Mouse (Mus musculus): ENCODE measurements around the gene Kifc3. TPM values are rescaled to one million over a fixed set of nuclear protein-coding genes. Genes with fewer than 3 reads are reported as not detected.

Kifc3 gene
- polyA plus RNA-seq, 1 experiment from 2014 or later = 5.2 TPM

- WGBS = 55% methylated on average over 2 of the region's 2 CpGs
- ATAC-seq (ENCODE audit: low FRiP score) (no peak), DNase-seq (ENCODE audit: low spot score) (no peak)
- Histone ChIP-seq H3K4me1 (replicated peaks; ENCODE audit: control insufficient read depth, insufficient read depth, low read length) (peaks cover 6% of the 10 kb centered on the region), H3K27ac (ENCODE audit: low read depth, low read length) (no peak overlapping the region), H3K9ac (ENCODE audit: low read depth, low read length) (no peak overlapping the region), H3K27me3 (ENCODE audit: control insufficient read depth, insufficient read depth, low read length) (0 out of 2 replicates have a peak, but pooled peaks cover 2% of the 10 kb centered on the region), H3K9me3 (ENCODE audit: control insufficient read depth, low read length) (no peaks in the 10 kb centered on the region), H3K4me3 (ENCODE audit: low read depth, low read length) (no peak overlapping the region), H3K36me3 (ENCODE audit: control insufficient read depth, insufficient read depth, low read length) (no peaks in the 10 kb centered on the region), H3K4me2 (replicated peaks; ENCODE audit: low read depth, low read length) (no peak overlapping the region)
These were observed 58.0 kb downstream of the Kifc3 start for GRCm38 (mm10) chr8:95144631-95145015.

DNA sequence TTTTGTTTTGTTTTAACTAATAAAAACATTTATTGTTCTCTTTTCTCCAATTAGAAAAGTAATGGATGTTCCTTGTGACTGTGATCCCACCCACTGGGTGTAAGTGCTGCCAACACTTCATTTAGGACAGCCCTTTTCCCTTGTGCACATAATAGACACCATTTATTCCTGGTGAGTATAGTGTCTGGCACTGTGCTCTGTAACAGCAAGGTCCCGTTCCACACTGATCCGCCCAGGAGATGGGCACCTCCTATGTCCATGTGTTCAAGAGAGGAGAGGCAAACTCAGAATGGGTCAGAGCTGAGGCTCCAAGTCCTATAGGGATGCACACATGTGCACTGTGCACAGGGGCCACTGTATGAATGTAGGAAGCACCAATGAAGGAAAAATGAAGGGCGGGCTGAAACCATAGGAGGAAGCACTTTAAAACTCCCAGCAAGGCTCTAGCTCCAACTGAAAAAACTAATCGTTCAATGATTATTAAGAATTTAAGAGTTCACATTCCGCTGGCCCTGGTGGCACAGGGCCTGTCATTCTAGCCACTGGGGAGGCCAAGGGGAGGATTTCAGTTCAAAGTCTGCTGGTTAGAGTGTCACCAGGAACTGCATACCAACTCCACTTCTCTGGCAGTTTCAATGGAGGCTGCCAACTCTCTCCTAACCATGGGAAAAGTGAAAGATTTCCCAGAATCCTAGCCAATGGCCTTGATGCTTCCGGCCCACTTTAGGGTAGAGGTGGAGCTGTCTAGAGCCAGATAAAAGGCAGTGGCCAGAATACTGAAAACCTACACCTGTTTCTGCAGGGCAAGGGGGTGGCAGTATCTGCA, 58.6 kb downstream of the Kifc3 start:
- H3K4me1 ChIP-seq (replicated peaks; ENCODE audit: control insufficient read depth, insufficient read depth, low read length) = peaks cover 6% of the 10 kb centered on the region
- no peaks in the 10 kb centered on the region for H3K9me3 ChIP-seq (ENCODE audit: control insufficient read depth, low read length)
- no peak overlapping the region for H3K9ac ChIP-seq (ENCODE audit: low read depth, low read length)
- no peak overlapping the region for H3K27ac ChIP-seq (ENCODE audit: low read depth, low read length)
- ATAC-seq (ENCODE audit: low FRiP score) = no peak
- H3K27me3 ChIP-seq (ENCODE audit: control insufficient read depth, insufficient read depth, low read length) = peaks cover 2% of the 10 kb centered on the region; the same call in 1 of the 2 replicates
- H3K4me3 ChIP-seq (ENCODE audit: low read depth, low read length) = no peak overlapping the region
- H3K36me3 ChIP-seq (ENCODE audit: control insufficient read depth, insufficient read depth, low read length) = no peaks in the 10 kb centered on the region
- H3K4me2 ChIP-seq (replicated peaks; ENCODE audit: low read depth, low read length) = no peak overlapping the region
- no peak for DNase-seq (ENCODE audit: low spot score)
- WGBS = 69% methylated on average over 6 of the region's 6 CpGs

- no peak overlapping the region for H3K27ac ChIP-seq (ENCODE audit: low read depth, low read length)
- H3K4me1 ChIP-seq (replicated peaks; ENCODE audit: control insufficient read depth, insufficient read depth, low read length) = peaks cover 6% of the 10 kb centered on the region
- no peaks in the 10 kb centered on the region for H3K9me3 ChIP-seq (ENCODE audit: control insufficient read depth, low read length)
- H3K36me3 ChIP-seq (ENCODE audit: control insufficient read depth, insufficient read depth, low read length) = no peaks in the 10 kb centered on the region
- peak; percentile 37 for DNase-seq (ENCODE audit: low spot score)
- H3K9ac ChIP-seq (ENCODE audit: low read depth, low read length) = peak overlapping the region; percentile 38
- H3K4me2 ChIP-seq (replicated peaks; ENCODE audit: low read depth, low read length) = no peak overlapping the region
- no peak overlapping the region for H3K4me3 ChIP-seq (ENCODE audit: low read depth, low read length)
- peak; percentile 11; the same call in 1 of the 2 replicates for ATAC-seq (ENCODE audit: low FRiP score)
- peaks cover 2% of the 10 kb centered on the region; the same call in 1 of the 2 replicates for H3K27me3 ChIP-seq (ENCODE audit: control insufficient read depth, insufficient read depth, low read length)
- WGBS = 12% methylated on average over 17 of the region's 17 CpGs
These were observed 59.4 kb downstream of the Kifc3 start for GRCm38 (mm10) chr8:95142985-95143804.

DNA sequence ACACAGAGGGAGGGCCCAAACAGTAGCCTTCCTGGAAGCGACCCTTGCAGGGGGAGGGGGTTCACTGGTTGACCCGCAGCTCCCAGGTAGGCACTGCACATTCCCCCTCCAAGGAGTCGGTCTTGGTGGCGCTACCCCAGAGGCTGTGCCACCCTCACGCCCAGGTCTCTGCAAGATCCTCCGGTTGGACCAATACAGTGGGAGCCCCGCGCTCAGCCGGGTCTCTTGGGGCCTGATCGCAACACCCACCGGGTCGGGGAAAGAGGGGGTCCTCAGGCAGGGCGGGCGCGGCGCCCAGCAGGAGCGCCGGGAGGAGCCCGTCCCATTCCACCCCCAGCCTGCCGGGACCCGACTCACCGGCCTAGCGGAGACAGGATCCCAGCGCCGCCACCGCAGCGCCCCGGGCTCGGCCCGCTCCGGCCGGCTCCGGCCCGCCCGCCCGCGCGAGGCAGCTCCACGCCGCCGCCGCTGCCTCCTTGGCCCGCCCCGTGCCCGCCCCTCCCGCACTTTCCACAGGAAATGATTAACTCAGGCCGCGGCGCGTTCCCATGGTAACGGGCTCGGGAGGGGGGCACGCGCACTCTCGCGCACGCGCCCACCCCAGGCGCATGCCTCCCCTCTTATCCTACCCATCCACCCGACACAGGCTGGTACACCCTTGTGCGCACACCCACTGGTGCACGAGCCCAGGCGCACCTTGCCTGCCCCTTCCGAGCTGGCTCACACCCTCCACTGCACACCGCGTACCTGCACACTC, 60.4 kb downstream of the Kifc3 start:
- ATAC-seq (ENCODE audit: low FRiP score) (peak; percentile 69), DNase-seq (ENCODE audit: low spot score) (peak; percentile 76)
- H3K36me3 ChIP-seq (ENCODE audit: control insufficient read depth, insufficient read depth, low read length) = no peaks in the 10 kb centered on the region
- peaks cover 9% of the 10 kb centered on the region for H3K27me3 ChIP-seq (ENCODE audit: control insufficient read depth, insufficient read depth, low read length)
- peaks cover 10% of the 10 kb centered on the region for H3K4me1 ChIP-seq (replicated peaks; ENCODE audit: control insufficient read depth, insufficient read depth, low read length)
- peak overlapping the region; percentile 63 for H3K4me3 ChIP-seq (ENCODE audit: low read depth, low read length)
- peak overlapping the region; percentile 54; the same call in 1 of the 2 replicates for H3K27ac ChIP-seq (ENCODE audit: low read depth, low read length)
- WGBS = under 1% methylated on average over 46 of the region's 66 CpGs
- no peaks in the 10 kb centered on the region for H3K9me3 ChIP-seq (ENCODE audit: control insufficient read depth, low read length)
- peak overlapping the region; percentile 77 for H3K9ac ChIP-seq (ENCODE audit: low read depth, low read length)
- H3K4me2 ChIP-seq (replicated peaks; ENCODE audit: low read depth, low read length) = peak overlapping the region; percentile 98

GRCm38 (mm10) chr8:95141469-95142074, 61.0 kb downstream of the Kifc3 start:
- H3K4me3 ChIP-seq (ENCODE audit: low read depth, low read length) = peak overlapping the region; percentile 63
- peak overlapping the region; percentile 77 for H3K9ac ChIP-seq (ENCODE audit: low read depth, low read length)
- peak overlapping the region; percentile 98 for H3K4me2 ChIP-seq (replicated peaks; ENCODE audit: low read depth, low read length)
- ATAC-seq (ENCODE audit: low FRiP score) = peak; percentile 29; the same call in 1 of the 2 replicates
- peak; percentile 54 for DNase-seq (ENCODE audit: low spot score)
- peaks cover 10% of the 10 kb centered on the region for H3K4me1 ChIP-seq (replicated peaks; ENCODE audit: control insufficient read depth, insufficient read depth, low read length)
- H3K27me3 ChIP-seq (ENCODE audit: control insufficient read depth, insufficient read depth, low read length) = peaks cover 15% of the 10 kb centered on the region
- peak overlapping the region; percentile 54; the same call in 1 of the 2 replicates for H3K27ac ChIP-seq (ENCODE audit: low read depth, low read length)
- WGBS = 2% methylated on average over 6 of the region's 6 CpGs
- no peaks in the 10 kb centered on the region for H3K36me3 ChIP-seq (ENCODE audit: control insufficient read depth, insufficient read depth, low read length)
- no peaks in the 10 kb centered on the region for H3K9me3 ChIP-seq (ENCODE audit: control insufficient read depth, low read length)

- Histone ChIP-seq H3K27ac (ENCODE audit: low read depth, low read length) (no peak overlapping the region), H3K4me3 (ENCODE audit: low read depth, low read length) (no peak overlapping the region), H3K36me3 (ENCODE audit: control insufficient read depth, insufficient read depth, low read length) (no peaks in the 10 kb centered on the region), H3K4me2 (replicated peaks; ENCODE audit: low read depth, low read length) (peak overlapping the region; percentile 98; the same call in 1 of the 2 replicates), H3K4me1 (replicated peaks; ENCODE audit: control insufficient read depth, insufficient read depth, low read length) (peaks cover 10% of the 10 kb centered on the region), H3K27me3 (ENCODE audit: control insufficient read depth, insufficient read depth, low read length) (peaks cover 18% of the 10 kb centered on the region), H3K9ac (ENCODE audit: low read depth, low read length) (no peak overlapping the region), H3K9me3 (ENCODE audit: control insufficient read depth, low read length) (no peaks in the 10 kb centered on the region)
- 92% methylated on average over 1 of the region's 1 CpGs for WGBS
- no peak for ATAC-seq (ENCODE audit: low FRiP score)
- no peak for DNase-seq (ENCODE audit: low spot score)
These were observed 61.6 kb downstream of the Kifc3 start for GRCm38 (mm10) chr8:95141026-95141425.

- H3K4me1 ChIP-seq (replicated peaks; ENCODE audit: control insufficient read depth, insufficient read depth, low read length) = peaks cover 10% of the 10 kb centered on the region
- WGBS = 75% methylated on average over 5 of the region's 5 CpGs
These were observed 62.1 kb downstream of the Kifc3 start for GRCm38 (mm10) chr8:95140555-95140954.

GRCm38 (mm10) chr8:95139051-95139365, 63.6 kb downstream of the Kifc3 start:
- Histone ChIP-seq H3K4me3 (ENCODE audit: low read depth, low read length) (no peak overlapping the region), H3K27ac (ENCODE audit: low read depth, low read length) (no peak overlapping the region), H3K9ac (ENCODE audit: low read depth, low read length) (no peak overlapping the region), H3K36me3 (ENCODE audit: control insufficient read depth, insufficient read depth, low read length) (no peaks in the 10 kb centered on the region), H3K4me2 (replicated peaks; ENCODE audit: low read depth, low read length) (no peak overlapping the region), H3K4me1 (replicated peaks; ENCODE audit: control insufficient read depth, insufficient read depth, low read length) (peaks cover 10% of the 10 kb centered on the region), H3K27me3 (ENCODE audit: control insufficient read depth, insufficient read depth, low read length) (peaks cover 18% of the 10 kb centered on the region), H3K9me3 (ENCODE audit: control insufficient read depth, low read length) (no peaks in the 10 kb centered on the region)
- DNase-seq (ENCODE audit: low spot score) = no peak
- ATAC-seq (ENCODE audit: low FRiP score) = no peak
- WGBS = 56% methylated on average over 1 of the region's 1 CpGs

More at GRCm38 (mm10) chr8:95140555-95140954, 62.1 kb downstream of the Kifc3 start:
- no peak overlapping the region for H3K4me3 ChIP-seq (ENCODE audit: low read depth, low read length)
- H3K4me2 ChIP-seq (replicated peaks; ENCODE audit: low read depth, low read length) = no peak overlapping the region
- DNase-seq (ENCODE audit: low spot score) (no peak), ATAC-seq (ENCODE audit: low FRiP score) (no peak)
- H3K9me3 ChIP-seq (ENCODE audit: control insufficient read depth, low read length) = no peaks in the 10 kb centered on the region
- H3K27me3 ChIP-seq (ENCODE audit: control insufficient read depth, insufficient read depth, low read length) = peaks cover 18% of the 10 kb centered on the region
- H3K36me3 ChIP-seq (ENCODE audit: control insufficient read depth, insufficient read depth, low read length) = no peaks in the 10 kb centered on the region
- no peak overlapping the region for H3K27ac ChIP-seq (ENCODE audit: low read depth, low read length)
- no peak overlapping the region for H3K9ac ChIP-seq (ENCODE audit: low read depth, low read length)

Data from hindbrain, embryonic 11.5 days (tissue).